In the genomic region with DNA sequence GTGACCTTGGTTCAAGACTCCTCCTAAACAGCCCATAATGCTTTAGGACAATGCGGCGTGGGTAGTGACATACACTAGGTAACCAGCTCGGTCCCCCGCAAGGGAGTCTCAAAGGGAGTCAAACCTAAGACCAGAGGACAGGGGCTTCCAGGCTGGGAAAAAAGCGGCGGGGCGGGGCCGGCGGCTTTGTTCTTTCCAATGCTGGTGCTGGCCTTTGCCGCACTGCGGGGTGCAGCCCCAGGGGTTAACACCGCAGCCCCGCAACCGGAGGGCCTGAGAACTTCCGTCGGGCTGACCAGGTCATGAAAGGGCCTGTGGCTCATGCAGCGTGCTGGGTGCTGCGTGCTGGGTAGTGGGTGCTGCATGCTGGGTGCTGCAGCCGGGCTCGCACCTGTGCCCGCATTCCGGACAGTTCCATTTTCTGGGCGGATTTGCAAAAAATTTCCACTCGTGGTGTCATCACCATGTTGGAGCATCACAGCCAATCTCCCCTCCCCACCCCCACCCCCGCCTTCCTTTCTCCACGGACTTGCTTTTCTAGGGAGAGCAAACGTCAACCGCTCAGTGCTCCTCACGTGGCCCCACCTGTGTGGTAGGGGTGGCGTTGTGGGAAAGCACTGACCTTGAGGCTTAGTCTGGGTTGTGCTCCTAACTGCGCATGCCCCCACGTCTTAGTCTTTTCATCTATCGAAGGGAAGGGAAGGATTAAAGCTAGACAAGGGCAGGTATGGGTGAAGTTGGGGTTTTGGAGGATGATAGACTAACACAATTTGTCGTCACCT, we compare ENCODE assay signal across 10 mouse cellular contexts. TPM values are rescaled to one million over a fixed set of nuclear protein-coding genes. Genes with fewer than 3 reads are reported as not detected.
DNase-seq lines count a peak whose midpoint lies in the region; ATAC-seq lines count a peak whose summit lies in the region.
"Had no signal": no experiment of that assay in that cellular context is flagged by ENCODE, and none has a peak within 500 bp of the region (broad histone marks: within the 10 kb centered on the region; RNA-seq: fewer than 3 reads in every experiment).

No protein-coding gene starts in this region.

- DNase-seq in heart, postnatal 4 days = no peak
- DNase-seq in adrenal gland, postnatal 25 days = peak; percentile 38
- no peak for DNase-seq in urinary bladder, postnatal 25 days (ENCODE audit: low spot score)
- no peak for DNase-seq in right cerebral cortex, postnatal 14 days

- peaks cover 30% of the 10 kb centered on the region for H3K4me1 ChIP-seq in heart, embryonic 12.5 days (replicated peaks)
- H3K4me1 ChIP-seq in hindbrain, embryonic 13.5 days (replicated peaks) = peaks cover 37% of the 10 kb centered on the region
- H3K4me1 ChIP-seq in midbrain, embryonic 15.5 days = peaks cover 39% of the 10 kb centered on the region

- peaks cover 40% of the 10 kb centered on the region for H3K27me3 ChIP-seq in heart, embryonic 12.5 days (replicated peaks)
- 0 out of 2 replicates have a peak, but pooled peaks cover 8% of the 10 kb centered on the region for H3K27me3 ChIP-seq in hindbrain, embryonic 13.5 days
- no peaks in the 10 kb centered on the region for H3K27me3 ChIP-seq in midbrain, embryonic 15.5 days (replicated peaks)

- H3K36me3 ChIP-seq in heart, embryonic 12.5 days = no peaks in the 10 kb centered on the region
- H3K36me3 ChIP-seq in hindbrain, embryonic 13.5 days = no peaks in the 10 kb centered on the region
- no peaks in the 10 kb centered on the region for H3K36me3 ChIP-seq in midbrain, embryonic 15.5 days (replicated peaks)
- H3K36me3 ChIP-seq: G1E had no signal

- WGBS in heart, embryonic 12.5 days = 29% methylated on average over 34 of the region's 34 CpGs
- 25% methylated on average over 34 of the region's 34 CpGs for WGBS in hindbrain, embryonic 13.5 days
- 25% methylated on average over 34 of the region's 34 CpGs for WGBS in midbrain, embryonic 15.5 days

- 0 out of 2 replicates have a peak overlapping the region, but pooled peaks have one; percentile 37 for H3K9ac ChIP-seq in heart, embryonic 12.5 days
- peak overlapping the region; percentile 55 for H3K9ac ChIP-seq in hindbrain, embryonic 13.5 days
- H3K9ac ChIP-seq in midbrain, embryonic 15.5 days = no peak overlapping the region

- 0 out of 2 replicates have a peak overlapping the region, but pooled peaks have one; percentile 14 for H3K4me3 ChIP-seq in heart, embryonic 12.5 days
- H3K4me3 ChIP-seq in hindbrain, embryonic 13.5 days = no peak overlapping the region
- H3K4me3 ChIP-seq in midbrain, embryonic 15.5 days = no peak overlapping the region

- H3K9me3 ChIP-seq in heart, embryonic 12.5 days (replicated peaks) = peaks cover 5% of the 10 kb centered on the region; the same call in 1 of the 2 replicates
- no peaks in the 10 kb centered on the region for H3K9me3 ChIP-seq in hindbrain, embryonic 13.5 days
- no peaks in the 10 kb centered on the region for H3K9me3 ChIP-seq in midbrain, embryonic 15.5 days
- H3K9me3 ChIP-seq: G1E had no signal

- H3K27ac ChIP-seq in heart, embryonic 12.5 days (ENCODE audit: poor library complexity, severe bottlenecking) = no peak overlapping the region
- no peak overlapping the region for H3K27ac ChIP-seq in hindbrain, embryonic 13.5 days
- H3K27ac ChIP-seq in midbrain, embryonic 15.5 days = no peak overlapping the region
- H3K27ac ChIP-seq: macrophage had no signal

- no peak for ATAC-seq in heart, embryonic 12.5 days (ENCODE audit: insufficient number of reproducible peaks, low FRiP score)
- ATAC-seq in hindbrain, embryonic 13.5 days (ENCODE audit: low FRiP score) = no peak
- no peak for ATAC-seq in midbrain, embryonic 15.5 days (replicated peaks)
- no peak for ATAC-seq in granulocyte monocyte progenitor cell, adult 5-6 weeks (replicated peaks; ENCODE audit: poor library complexity, severe bottlenecking)

- H3K4me2 ChIP-seq in heart, embryonic 12.5 days = peak overlapping the region; percentile 51
- H3K4me2 ChIP-seq in hindbrain, embryonic 13.5 days = peak overlapping the region; percentile 40
- peak overlapping the region; percentile 22 for H3K4me2 ChIP-seq in midbrain, embryonic 15.5 days

RNA-seq across cellular contexts. Expression of a gene that starts 14.3 kb away (rescaled TPM):
- polyA plus RNA-seq in heart, embryonic 12.5 days (2016; fragmentation: Nextera tagmentation; extraction: Ambion mirVana) = 924 and 950 TPM in 2 replicates
- total RNA-seq in heart, postnatal 4 days (2021) = 100 to 1,000 TPM; 312 to 327 TPM
- 75.6 and 87.4 TPM in 2 replicates for total RNA-seq in adrenal gland, postnatal 25 days (2021)
- 6,917 and 6,921 TPM in 2 replicates for polyA plus RNA-seq in hindbrain, embryonic 13.5 days (2015; fragmentation: Nextera tagmentation; extraction: Ambion mirVana)
- polyA plus RNA-seq in midbrain, embryonic 15.5 days (2015; fragmentation: Nextera tagmentation; extraction: Ambion mirVana) = 7,501 and 7,674 TPM in 2 replicates
- total RNA-seq in granulocyte monocyte progenitor cell, adult 5-6 weeks (2014; fragmentation: Nextera tagmentation) = 878 and 904 TPM in 2 replicates
- 966 and 982 TPM in 2 replicates for total RNA-seq in granulocyte monocyte progenitor cell, adult 5-6 weeks (2017)

RNA-seq across cellular contexts. Expression of a gene that starts 42.7 kb away (rescaled TPM):
- 12.3 and 12.9 TPM in 2 replicates for polyA plus RNA-seq in heart, embryonic 12.5 days (2016; fragmentation: Nextera tagmentation; extraction: Ambion mirVana)
- 1 to 10 TPM; 8.2 to 9.0 TPM for total RNA-seq in heart, postnatal 4 days (2021)
- 39.9 and 63.1 TPM in 2 replicates for total RNA-seq in adrenal gland, postnatal 25 days (2021)
- 20.2 and 21.5 TPM in 2 replicates for polyA plus RNA-seq in hindbrain, embryonic 13.5 days (2015; fragmentation: Nextera tagmentation; extraction: Ambion mirVana)
- polyA plus RNA-seq in midbrain, embryonic 15.5 days (2015; fragmentation: Nextera tagmentation; extraction: Ambion mirVana) = 22.6 and 24.7 TPM in 2 replicates
- 11.2 and 12.9 TPM in 2 replicates for total RNA-seq in granulocyte monocyte progenitor cell, adult 5-6 weeks (2014; fragmentation: Nextera tagmentation)
- 9.5 and 12.8 TPM in 2 replicates for total RNA-seq in granulocyte monocyte progenitor cell, adult 5-6 weeks (2017)

RNA-seq across cellular contexts. Expression of a gene that starts 57.0 kb away (rescaled TPM):
- 11.4 and 12.0 TPM in 2 replicates for polyA plus RNA-seq in heart, embryonic 12.5 days (2016; fragmentation: Nextera tagmentation; extraction: Ambion mirVana)
- 1 to 10 TPM; 2.9 to 3.6 TPM for total RNA-seq in heart, postnatal 4 days (2021)
- total RNA-seq in adrenal gland, postnatal 25 days (2021) = 3.4 and 4.4 TPM in 2 replicates
- 2.6 and 2.8 TPM in 2 replicates for polyA plus RNA-seq in hindbrain, embryonic 13.5 days (2015; fragmentation: Nextera tagmentation; extraction: Ambion mirVana)
- 1.3 and 1.9 TPM in 2 replicates for polyA plus RNA-seq in midbrain, embryonic 15.5 days (2015; fragmentation: Nextera tagmentation; extraction: Ambion mirVana)
- 15.0 and 25.6 TPM in 2 replicates for total RNA-seq in granulocyte monocyte progenitor cell, adult 5-6 weeks (2014; fragmentation: Nextera tagmentation)
- total RNA-seq in granulocyte monocyte progenitor cell, adult 5-6 weeks (2017) = 24.2 and 26.4 TPM in 2 replicates

RNA-seq across cellular contexts. Expression of a gene that starts 57.7 kb away (rescaled TPM):
- 10.1 and 10.7 TPM in 2 replicates for polyA plus RNA-seq in heart, embryonic 12.5 days (2016; fragmentation: Nextera tagmentation; extraction: Ambion mirVana)
- total RNA-seq in heart, postnatal 4 days (2021) = 1 to 10 TPM; 8.6 to 8.9 TPM
- 7.9 and 9.1 TPM in 2 replicates for total RNA-seq in adrenal gland, postnatal 25 days (2021)
- 7.8 TPM in 2 replicates for polyA plus RNA-seq in hindbrain, embryonic 13.5 days (2015; fragmentation: Nextera tagmentation; extraction: Ambion mirVana)
- 7.7 and 8.0 TPM in 2 replicates for polyA plus RNA-seq in midbrain, embryonic 15.5 days (2015; fragmentation: Nextera tagmentation; extraction: Ambion mirVana)
- total RNA-seq in granulocyte monocyte progenitor cell, adult 5-6 weeks (2014; fragmentation: Nextera tagmentation) = 10.5 and 22.1 TPM in 2 replicates
- total RNA-seq in granulocyte monocyte progenitor cell, adult 5-6 weeks (2017) = 10.4 and 10.6 TPM in 2 replicates
